Mouse (Mus musculus) E14TG2a.4 (cell line): Measurements from ENCODE around the gene Tcf7l1.

ENCODE experiments used
- H3K27me3 ChIP-seq: 2 replicates; pipeline ENCODE4 v1.6.1; 2014; ENCODE audit warnings: low read length, control low read depth; ENCODE audit not compliant: insufficient read depth
- H3K36me3 ChIP-seq: 2 replicates; pipeline ENCODE4 v1.6.1; 2014; ENCODE audit warnings: low read length, control low read depth; ENCODE audit not compliant: insufficient read depth
- H3K4me1 ChIP-seq: replicated peaks from 2 replicates; pipeline ENCODE4 v1.6.1; 2014; ENCODE audit warnings: low read depth, low read length, control low read depth
- H3K4me3 ChIP-seq: replicated peaks from 2 replicates; pipeline ENCODE4 v1.5.1; 2014; ENCODE audit warnings: mild to moderate bottlenecking, low read length
- H3K9me3 ChIP-seq: 2 replicates; pipeline ENCODE4 v1.6.1; 2014; ENCODE audit warnings: low read length, control low read depth
- CTCF ChIP-seq: conservative IDR thresholded peaks from 2 replicates; pipeline ENCODE4 v1.5.1; 2014; ENCODE audit warnings: low read length
- NANOG ChIP-seq: IDR thresholded peaks from 2 replicates; pipeline ENCODE4 v1.6.1; 2014; ENCODE audit warnings: borderline replicate concordance, low read length, mixed read lengths
- POU5F1 ChIP-seq: IDR thresholded peaks from 2 replicates; pipeline ENCODE4 v1.6.1; 2014; ENCODE audit warnings: low read length, borderline replicate concordance

Tcf7l1 gene

GRCm38 (mm10) chr6:72650338-72650851 lies 138.7 kb downstream of the Tcf7l1 start:
- no peaks in the 10 kb centered on the region for H3K9me3 ChIP-seq
- peaks cover 6% of the 10 kb centered on the region; the same call in 1 of the 2 replicates for H3K36me3 ChIP-seq
- H3K4me1 ChIP-seq = peaks cover 42% of the 10 kb centered on the region
- no peak for TF ChIP-seq NANOG
- no peak for TF ChIP-seq CTCF
- no peak for TF ChIP-seq POU5F1
- H3K27me3 ChIP-seq = no peaks in the 10 kb centered on the region
- no peak overlapping the region for H3K4me3 ChIP-seq

GRCm38 (mm10) chr6:72648002-72648595 lies 141.0 kb downstream of the Tcf7l1 start:
- peaks cover 6% of the 10 kb centered on the region; the same call in 1 of the 2 replicates for H3K36me3 ChIP-seq
- H3K9me3 ChIP-seq = no peaks in the 10 kb centered on the region
- H3K27me3 ChIP-seq = no peaks in the 10 kb centered on the region
- peak overlapping the region; percentile 35; the same call in 1 of the 2 replicates for H3K4me3 ChIP-seq
- TF ChIP-seq CTCF (no peak), NANOG (no peak), POU5F1 (no peak)
- H3K4me1 ChIP-seq = peaks cover 35% of the 10 kb centered on the region

GRCm38 (mm10) chr6:72647383-72647820 lies 141.7 kb downstream of the Tcf7l1 start:
- Histone ChIP-seq H3K36me3 (peaks cover 6% of the 10 kb centered on the region; the same call in 1 of the 2 replicates), H3K9me3 (no peaks in the 10 kb centered on the region), H3K27me3 (no peaks in the 10 kb centered on the region), H3K4me1 (peaks cover 38% of the 10 kb centered on the region), H3K4me3 (0 out of 2 replicates have a peak overlapping the region, but pooled peaks have one; percentile 35)
- TF ChIP-seq POU5F1 (no peak), CTCF (peak; percentile 40), NANOG (no peak)

- Histone ChIP-seq H3K27me3 (no peaks in the 10 kb centered on the region), H3K9me3 (no peaks in the 10 kb centered on the region), H3K4me1 (peaks cover 37% of the 10 kb centered on the region), H3K4me3 (no peak overlapping the region), H3K36me3 (peaks cover 6% of the 10 kb centered on the region; the same call in 1 of the 2 replicates)
- TF ChIP-seq NANOG (no peak), CTCF (no peak), POU5F1 (no peak)
These were observed 143.7 kb downstream of the Tcf7l1 start for GRCm38 (mm10) chr6:72645364-72645763.

- TF ChIP-seq CTCF (no peak), NANOG (no peak), POU5F1 (no peak)
- peaks cover 30% of the 10 kb centered on the region for H3K4me1 ChIP-seq
- no peak overlapping the region for H3K4me3 ChIP-seq
- H3K36me3 ChIP-seq = peaks cover 6% of the 10 kb centered on the region; the same call in 1 of the 2 replicates
- H3K9me3 ChIP-seq = no peaks in the 10 kb centered on the region
- no peaks in the 10 kb centered on the region for H3K27me3 ChIP-seq
These were observed 144.5 kb downstream of the Tcf7l1 start for GRCm38 (mm10) chr6:72644576-72644975.

GRCm38 (mm10) chr6:72641218-72641954 lies 147.7 kb downstream of the Tcf7l1 start:
- no peak for TF ChIP-seq NANOG
- TF ChIP-seq POU5F1 = no peak
- TF ChIP-seq CTCF = no peak
- no peaks in the 10 kb centered on the region for H3K27me3 ChIP-seq

GRCm38 (mm10) chr6:72636940-72637339 lies 152.1 kb downstream of the Tcf7l1 start:
- Histone ChIP-seq H3K4me3 (no peak overlapping the region), H3K27me3 (no peaks in the 10 kb centered on the region)
- TF ChIP-seq NANOG = no peak

More at GRCm38 (mm10) chr6:72641218-72641954, 147.7 kb downstream of the Tcf7l1 start:
- Histone ChIP-seq H3K36me3 (no peaks in the 10 kb centered on the region), H3K4me1 (peaks cover 17% of the 10 kb centered on the region), H3K9me3 (no peaks in the 10 kb centered on the region), H3K4me3 (no peak overlapping the region)

GRCm38 (mm10) chr6:72635760-72636431 lies 153.2 kb downstream of the Tcf7l1 start:
- peaks cover 30% of the 10 kb centered on the region for H3K36me3 ChIP-seq
- no peak overlapping the region for H3K4me3 ChIP-seq
- H3K4me1 ChIP-seq = peaks cover 34% of the 10 kb centered on the region
- TF ChIP-seq POU5F1 = no peak
- peak; percentile 60 for TF ChIP-seq CTCF
- no peak for TF ChIP-seq NANOG
- no peaks in the 10 kb centered on the region for H3K27me3 ChIP-seq
- no peaks in the 10 kb centered on the region for H3K9me3 ChIP-seq

More at GRCm38 (mm10) chr6:72636940-72637339, 152.1 kb downstream of the Tcf7l1 start:
- Histone ChIP-seq H3K4me1 (peaks cover 36% of the 10 kb centered on the region), H3K36me3 (peaks cover 21% of the 10 kb centered on the region), H3K9me3 (no peaks in the 10 kb centered on the region)
